Mouse (Mus musculus): Measurements from ENCODE around the gene Calca. TPM values are rescaled to one million over a fixed set of nuclear protein-coding genes. Genes with fewer than 3 reads are reported as not detected.

The Calca gene
- polyA plus RNA-seq (2012; rRNA removed) = not detected in 2 replicates

DNA sequence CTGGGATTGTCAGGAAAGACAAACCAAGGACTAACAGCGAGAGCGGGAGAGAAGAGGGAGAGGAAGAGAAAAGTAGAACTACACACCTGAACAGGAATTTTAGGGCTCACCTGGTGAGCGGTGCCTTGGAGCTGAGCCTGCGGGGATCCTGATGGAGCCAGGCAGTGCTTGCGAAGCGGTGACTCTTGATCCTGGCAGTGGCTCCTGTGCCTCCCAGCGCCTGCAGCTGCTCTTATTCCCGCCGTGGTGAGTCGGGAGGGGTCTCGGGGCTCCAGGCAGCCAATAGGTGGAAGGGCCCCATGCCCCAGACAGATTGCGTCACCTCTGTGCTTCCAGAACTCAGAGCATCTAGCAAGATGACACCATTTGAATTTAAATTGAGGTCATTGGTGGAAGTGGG is at the start of gene Calca:
Gene Calca, minus strand, starts transcription at position 256 of the 400 bp plus-strand sequence.
- Histone ChIP-seq H3K4me3 (ENCODE audit: low read depth, low read length) (peak within 1 kb of the TSS; percentile 40), H3K27me3 (ENCODE audit: control insufficient read depth, insufficient read depth, low read length) (peaks cover 10% of the 10 kb centered on the region), H3K4me1 (ENCODE audit: control insufficient read depth, insufficient read depth, insufficient read length, low read length) (no peaks in the 10 kb centered on the region; the same call in 1 of the 2 replicates), H3K27ac (ENCODE audit: insufficient read depth, low read depth, low read length) (no peak within 1 kb of the TSS), H3K36me3 (ENCODE audit: control insufficient read depth, insufficient read depth, low read length) (no peaks in the 10 kb centered on the region)
- TF ChIP-seq CTCF (IDR thresholded peaks at IDR 0.05; ENCODE audit: extremely low read depth, insufficient read length, insufficient replicate concordance, low read depth, low read length) (no peak), POLR2A (IDR thresholded peaks at IDR 0.05; ENCODE audit: low read depth, low read length) (no peak)
- WGBS = 4% methylated on average over 12 of the region's 12 CpGs

DNA sequence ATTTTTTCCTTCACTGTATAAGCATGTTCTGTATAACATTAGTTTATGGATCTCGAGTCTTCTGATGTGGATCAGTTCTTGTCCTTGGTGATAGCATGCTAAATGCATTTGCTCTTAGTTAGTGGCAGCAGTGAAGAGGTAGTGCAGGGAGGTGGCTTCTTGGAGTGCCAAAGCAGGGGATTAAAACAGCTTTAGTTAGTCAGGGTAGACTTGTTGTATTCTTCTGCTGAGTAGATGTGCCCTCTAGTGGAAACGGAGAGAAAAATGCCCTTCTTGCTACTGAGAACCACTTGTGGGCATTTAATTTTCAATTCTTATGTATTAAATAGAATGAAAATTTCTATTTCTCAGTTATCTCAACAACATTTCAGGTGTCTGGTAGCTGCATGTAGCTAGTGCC is 36.5 kb upstream of the Calca start:
- Histone ChIP-seq H3K4me1 (ENCODE audit: control insufficient read depth, insufficient read depth, insufficient read length, low read length) (no peaks in the 10 kb centered on the region), H3K27me3 (ENCODE audit: control insufficient read depth, insufficient read depth, low read length) (no peaks in the 10 kb centered on the region), H3K27ac (ENCODE audit: insufficient read depth, low read depth, low read length) (no peak overlapping the region), H3K36me3 (ENCODE audit: control insufficient read depth, insufficient read depth, low read length) (no peaks in the 10 kb centered on the region), H3K4me3 (ENCODE audit: low read depth, low read length) (no peak overlapping the region)
- no peak for TF ChIP-seq POLR2A (IDR thresholded peaks at IDR 0.05; ENCODE audit: low read depth, low read length)
- TF ChIP-seq CTCF (IDR thresholded peaks at IDR 0.05; ENCODE audit: extremely low read depth, insufficient read length, insufficient replicate concordance, low read depth, low read length) = no peak
- WGBS = 35% methylated on average over 2 of the region's 2 CpGs

DNA sequence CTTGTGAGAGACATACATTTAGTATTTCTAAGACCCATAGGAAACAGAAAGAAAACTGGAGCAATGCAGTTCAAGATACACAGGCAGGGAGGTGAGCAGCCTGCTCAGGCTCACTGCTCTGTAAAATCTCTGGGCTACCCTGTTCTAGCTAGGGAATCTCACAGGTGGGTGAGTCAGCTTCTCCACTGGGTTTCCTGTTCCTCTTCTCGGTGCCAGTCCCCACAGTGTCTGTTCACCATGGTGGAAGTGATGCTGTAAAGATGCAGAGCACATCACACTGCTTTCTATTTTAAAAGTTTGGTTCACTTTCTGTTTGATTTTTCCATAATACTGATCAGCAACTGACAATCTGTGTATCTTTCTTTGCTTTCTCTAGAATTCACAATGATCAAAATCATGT is 35.2 kb upstream of the Calca start:
- TF ChIP-seq POLR2A (IDR thresholded peaks at IDR 0.05; ENCODE audit: low read depth, low read length) = no peak
- no peak for TF ChIP-seq CTCF (IDR thresholded peaks at IDR 0.05; ENCODE audit: extremely low read depth, insufficient read length, insufficient replicate concordance, low read depth, low read length)
- 44% methylated on average over 1 of the region's 1 CpGs for WGBS
- Histone ChIP-seq H3K36me3 (ENCODE audit: control insufficient read depth, insufficient read depth, low read length) (no peaks in the 10 kb centered on the region), H3K4me3 (ENCODE audit: low read depth, low read length) (no peak overlapping the region), H3K27ac (ENCODE audit: insufficient read depth, low read depth, low read length) (no peak overlapping the region), H3K4me1 (ENCODE audit: control insufficient read depth, insufficient read depth, insufficient read length, low read length) (no peaks in the 10 kb centered on the region), H3K27me3 (ENCODE audit: control insufficient read depth, insufficient read depth, low read length) (no peaks in the 10 kb centered on the region)

DNA sequence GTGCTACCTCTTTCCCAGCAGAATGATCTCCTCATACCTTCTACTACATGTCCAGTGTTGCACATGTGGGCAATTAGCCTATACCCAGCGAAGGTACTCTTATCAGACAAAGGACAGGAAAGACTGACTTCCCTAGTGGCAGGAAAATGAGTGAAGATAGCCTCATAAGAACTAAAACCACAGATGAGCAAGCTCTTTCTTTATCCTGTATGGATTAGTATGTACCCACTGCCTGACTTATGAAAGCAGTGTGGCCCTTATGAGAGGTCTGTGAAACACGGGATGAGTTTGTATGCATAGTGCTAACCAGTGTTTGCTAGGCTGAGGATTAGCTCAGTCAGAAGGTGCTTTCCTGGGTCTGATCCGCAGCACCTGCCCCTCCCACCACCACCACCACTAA is 13.6 kb upstream of the Calca start:
- Histone ChIP-seq H3K27me3 (ENCODE audit: control insufficient read depth, insufficient read depth, low read length) (no peaks in the 10 kb centered on the region), H3K27ac (ENCODE audit: insufficient read depth, low read depth, low read length) (no peak overlapping the region), H3K4me1 (ENCODE audit: control insufficient read depth, insufficient read depth, insufficient read length, low read length) (no peaks in the 10 kb centered on the region), H3K4me3 (ENCODE audit: low read depth, low read length) (no peak overlapping the region), H3K36me3 (ENCODE audit: control insufficient read depth, insufficient read depth, low read length) (no peaks in the 10 kb centered on the region)
- TF ChIP-seq CTCF (IDR thresholded peaks at IDR 0.05; ENCODE audit: extremely low read depth, insufficient read length, insufficient replicate concordance, low read depth, low read length) (no peak), POLR2A (IDR thresholded peaks at IDR 0.05; ENCODE audit: low read depth, low read length) (no peak)
- WGBS = 24% methylated on average over 3 of the region's 3 CpGs

DNA sequence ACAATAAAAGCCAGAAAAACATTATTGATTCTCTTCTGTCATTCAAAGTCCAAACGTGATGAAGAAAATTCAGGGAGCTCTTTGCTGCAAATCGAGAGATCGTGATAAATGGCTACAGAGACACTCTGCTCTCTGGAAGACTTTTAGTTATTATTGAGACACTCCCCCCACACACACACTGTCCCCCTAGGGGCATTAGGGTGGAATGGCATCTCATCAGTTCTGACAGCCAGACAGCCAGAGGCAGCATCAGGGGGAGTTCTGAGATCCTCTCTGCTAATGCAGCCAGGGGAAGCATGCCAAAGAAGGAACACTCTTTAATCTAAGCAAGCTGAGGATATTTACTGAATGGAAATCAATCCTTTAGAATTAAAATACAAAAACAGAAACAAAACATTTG is 12.6 kb upstream of the Calca start:
- H3K4me1 ChIP-seq (ENCODE audit: control insufficient read depth, insufficient read depth, insufficient read length, low read length) = no peaks in the 10 kb centered on the region
- no peak overlapping the region for H3K27ac ChIP-seq (ENCODE audit: insufficient read depth, low read depth, low read length)
- H3K36me3 ChIP-seq (ENCODE audit: control insufficient read depth, insufficient read depth, low read length) = no peaks in the 10 kb centered on the region
- no peak for TF ChIP-seq CTCF (IDR thresholded peaks at IDR 0.05; ENCODE audit: extremely low read depth, insufficient read length, insufficient replicate concordance, low read depth, low read length)
- no peak for TF ChIP-seq POLR2A (IDR thresholded peaks at IDR 0.05; ENCODE audit: low read depth, low read length)
- WGBS = 46% methylated on average over 3 of the region's 3 CpGs
- H3K4me3 ChIP-seq (ENCODE audit: low read depth, low read length) = no peak overlapping the region
- H3K27me3 ChIP-seq (ENCODE audit: control insufficient read depth, insufficient read depth, low read length) = no peaks in the 10 kb centered on the region

DNA sequence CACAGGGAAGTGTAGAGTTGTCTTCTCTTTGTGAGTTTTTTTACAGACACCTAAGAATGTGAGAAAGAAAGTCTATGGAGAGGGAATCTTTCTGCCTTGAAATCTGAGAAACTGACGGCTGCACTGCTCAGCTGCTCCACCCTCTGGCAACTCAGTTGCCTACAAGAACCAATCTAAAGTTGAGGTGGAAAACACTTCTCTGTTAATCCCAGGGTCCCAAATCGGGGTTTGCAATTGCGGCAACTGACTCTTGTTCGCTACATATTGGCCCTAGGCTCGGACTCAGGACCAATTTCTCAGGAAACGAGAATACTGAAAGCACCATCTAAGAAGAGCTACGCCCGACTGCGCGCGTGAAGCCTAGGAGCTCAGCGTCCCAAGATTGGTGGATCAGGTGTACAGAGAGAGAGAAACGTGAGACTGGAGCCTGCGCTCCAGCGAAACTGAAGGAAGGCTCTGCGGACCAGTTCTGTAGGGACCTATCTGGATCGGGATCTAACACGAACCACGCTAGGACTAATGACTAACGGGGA is 522 bp downstream of the Calca start:
- H3K4me1 ChIP-seq (ENCODE audit: control insufficient read depth, insufficient read depth, insufficient read length, low read length) = no peaks in the 10 kb centered on the region; the same call in 1 of the 2 replicates
- H3K36me3 ChIP-seq (ENCODE audit: control insufficient read depth, insufficient read depth, low read length) = no peaks in the 10 kb centered on the region
- no peak overlapping the region for H3K27ac ChIP-seq (ENCODE audit: insufficient read depth, low read depth, low read length)
- peak overlapping the region; percentile 40 for H3K4me3 ChIP-seq (ENCODE audit: low read depth, low read length)
- TF ChIP-seq POLR2A (IDR thresholded peaks at IDR 0.05; ENCODE audit: low read depth, low read length) = no peak
- peak; percentile 59; the same call in 1 of the 2 replicates for TF ChIP-seq CTCF (IDR thresholded peaks at IDR 0.05; ENCODE audit: extremely low read depth, insufficient read length, insufficient replicate concordance, low read depth, low read length)
- 2% methylated on average over 20 of the region's 20 CpGs for WGBS
- peaks cover 10% of the 10 kb centered on the region for H3K27me3 ChIP-seq (ENCODE audit: control insufficient read depth, insufficient read depth, low read length)

DNA sequence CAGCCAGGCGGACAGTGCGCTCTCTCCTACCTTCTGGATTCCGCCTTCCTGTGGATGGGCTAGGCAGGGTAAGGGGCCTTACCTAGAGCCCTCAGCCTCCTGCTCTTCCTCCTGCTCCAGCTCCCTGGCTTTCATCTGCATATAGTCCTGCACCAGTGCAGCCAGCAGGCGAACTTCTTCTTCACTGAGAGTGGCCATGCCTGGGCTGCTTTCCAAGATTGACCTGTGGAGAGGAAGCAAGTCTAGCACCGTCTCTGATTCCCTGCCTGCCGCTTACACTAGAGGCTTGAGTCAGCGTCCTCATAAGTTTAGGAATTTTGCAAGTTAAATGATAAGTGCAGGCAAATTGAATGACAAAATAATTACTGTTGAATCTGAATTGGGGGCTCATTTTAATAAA is 1.8 kb downstream of the Calca start:
- Histone ChIP-seq H3K4me1 (ENCODE audit: control insufficient read depth, insufficient read depth, insufficient read length, low read length) (no peaks in the 10 kb centered on the region; the same call in 1 of the 2 replicates), H3K27ac (ENCODE audit: insufficient read depth, low read depth, low read length) (no peak overlapping the region), H3K4me3 (ENCODE audit: low read depth, low read length) (no peak overlapping the region), H3K27me3 (ENCODE audit: control insufficient read depth, insufficient read depth, low read length) (peaks cover 10% of the 10 kb centered on the region), H3K36me3 (ENCODE audit: control insufficient read depth, insufficient read depth, low read length) (no peaks in the 10 kb centered on the region)
- TF ChIP-seq POLR2A (IDR thresholded peaks at IDR 0.05; ENCODE audit: low read depth, low read length) (no peak), CTCF (IDR thresholded peaks at IDR 0.05; ENCODE audit: extremely low read depth, insufficient read length, insufficient replicate concordance, low read depth, low read length) (no peak)
- 69% methylated on average over 7 of the region's 7 CpGs for WGBS
